Mouse (Mus musculus): ENCODE results near the gene Acad12.

DNA sequence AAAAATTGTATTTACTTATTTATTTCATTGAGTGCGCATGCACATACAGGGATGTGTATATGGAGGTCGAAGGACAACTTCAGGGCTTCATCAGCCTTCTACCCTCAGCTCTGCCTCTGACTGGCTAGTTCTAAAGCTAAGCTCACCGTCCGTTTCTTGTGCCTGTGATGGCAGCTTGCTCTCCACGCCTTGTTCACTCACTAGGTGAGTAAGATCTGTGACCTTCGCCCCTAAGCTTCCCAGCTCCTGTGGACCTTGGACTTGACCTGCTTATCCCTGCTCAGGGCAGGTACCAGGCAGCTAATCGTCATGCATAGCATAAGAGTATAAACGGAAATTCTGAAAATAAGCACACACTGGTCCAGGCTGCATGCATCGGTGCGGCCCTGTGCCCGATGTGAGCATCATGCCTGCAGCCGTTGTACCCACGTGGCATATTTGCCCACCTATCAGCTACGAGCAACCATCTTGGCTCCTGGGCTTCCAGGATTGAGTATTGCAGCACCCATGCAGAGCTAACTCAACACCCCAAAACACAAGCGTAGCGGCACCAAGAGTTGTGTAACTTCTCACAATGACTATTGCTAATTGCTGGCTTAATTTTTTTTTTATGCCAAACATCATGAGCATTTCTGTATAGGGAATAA, 52.6 kb downstream of the Acad12 start:
- TF ChIP-seq POLR2A (IDR thresholded peaks at IDR 0.05; ENCODE audit: extremely low read depth, insufficient read depth, low read length) (no peak), CTCF (IDR thresholded peaks at IDR 0.05; ENCODE audit: extremely low read depth, insufficient read depth, low read length) (no peak)

Data from cortical plate, adult 2 months (tissue).